Mouse (Mus musculus): ENCODE data around the gene Mettl6. TPM values are rescaled to one million over a fixed set of nuclear protein-coding genes. Genes with fewer than 3 reads are reported as not detected.
"Not testable (repeated sequence)": the region's sequence is repeated elsewhere in the genome, so short reads cannot be mapped to it uniquely, and the experiment has no call there.

Mettl6 gene
- total RNA-seq, 1 experiment, result 37.0 TPM

- no peaks in the 10 kb centered on the region for H3K36me3 ChIP-seq (ENCODE audit: control insufficient read depth, insufficient read depth, low read length, poor library complexity, severe bottlenecking)
- no peaks in the 10 kb centered on the region for H3K4me1 ChIP-seq (ENCODE audit: control insufficient read depth in 2 of 2, insufficient read depth in 2 of 2, low read length in 2 of 2, poor library complexity in 1 of 2)
- TF ChIP-seq ZC3H11A (IDR thresholded peaks at IDR 0.05; ENCODE audit: borderline replicate concordance, low read depth, low read length), result no peak
- no peak for TF ChIP-seq ZNF384 (IDR thresholded peaks at IDR 0.05; ENCODE audit: low read depth, low read length)
- no peak for TF ChIP-seq CHD2 (IDR thresholded peaks at IDR 0.05; ENCODE audit: low read depth, low read length)
- TF ChIP-seq MAFK (IDR thresholded peaks at IDR 0.05; ENCODE audit: insufficient read depth, low read depth, low read length), result no peak
- H3K9me3 ChIP-seq (ENCODE audit: control insufficient read depth, insufficient read depth, low read depth, low read length), result no peaks in the 10 kb centered on the region
- no peak for DNase-seq (ENCODE audit: low read depth, low spot score)
- no peak overlapping the region for H3K4me3 ChIP-seq (ENCODE audit: insufficient read depth in 1 of 2, low read depth in 1 of 2, low read length in 2 of 2, poor library complexity in 1 of 2, severe bottlenecking in 1 of 2)
- no peak overlapping the region for H3K9ac ChIP-seq (ENCODE audit: insufficient read depth, low read depth, low read length, poor library complexity, severe bottlenecking)
- in situ Hi-C loops (cut with MboI; ENCODE audit: low sequenced_read_pairs in 2 of 2, unreplicated experiment in 2 of 2), result no loop called here
- no peak overlapping the region for H3K27ac ChIP-seq (ENCODE audit: insufficient read depth, low read depth, low read length, poor library complexity, severe bottlenecking)
Measured at GRCm38 (mm10) chr14:31462886-31463285, 32.0 kb downstream of the Mettl6 start.

GRCm38 (mm10) chr14:31462226-31462625 is 32.6 kb downstream of the Mettl6 start:
- H3K27ac ChIP-seq (ENCODE audit: insufficient read depth, low read depth, low read length, poor library complexity, severe bottlenecking); H3K9me3 ChIP-seq (ENCODE audit: control insufficient read depth, insufficient read depth, low read depth, low read length); in situ Hi-C loops (cut with MboI; ENCODE audit: low sequenced_read_pairs in 2 of 2, unreplicated experiment in 2 of 2); H3K4me1 ChIP-seq (ENCODE audit: control insufficient read depth in 2 of 2, insufficient read depth in 2 of 2, low read length in 2 of 2, poor library complexity in 1 of 2); H3K9ac ChIP-seq (ENCODE audit: insufficient read depth, low read depth, low read length, poor library complexity, severe bottlenecking); H3K4me3 ChIP-seq (ENCODE audit: insufficient read depth in 1 of 2, low read depth in 1 of 2, low read length in 2 of 2, poor library complexity in 1 of 2, severe bottlenecking in 1 of 2); H3K36me3 ChIP-seq (ENCODE audit: control insufficient read depth, insufficient read depth, low read length, poor library complexity, severe bottlenecking); DNase-seq (ENCODE audit: low read depth, low spot score): not testable (repeated sequence)

- no peak overlapping the region for H3K4me3 ChIP-seq (ENCODE audit: insufficient read depth in 1 of 2, low read depth in 1 of 2, low read length in 2 of 2, poor library complexity in 1 of 2, severe bottlenecking in 1 of 2)
- no peak overlapping the region for H3K27ac ChIP-seq (ENCODE audit: insufficient read depth, low read depth, low read length, poor library complexity, severe bottlenecking)
- in situ Hi-C loops (cut with MboI; ENCODE audit: low sequenced_read_pairs in 2 of 2, unreplicated experiment in 2 of 2), result no loop called here
- TF ChIP-seq CHD2 (IDR thresholded peaks at IDR 0.05; ENCODE audit: low read depth, low read length) (no peak), ZNF384 (IDR thresholded peaks at IDR 0.05; ENCODE audit: low read depth, low read length) (no peak)
- H3K36me3 ChIP-seq (ENCODE audit: control insufficient read depth, insufficient read depth, low read length, poor library complexity, severe bottlenecking), result no peaks in the 10 kb centered on the region
- H3K4me1 ChIP-seq (ENCODE audit: control insufficient read depth in 2 of 2, insufficient read depth in 2 of 2, low read length in 2 of 2, poor library complexity in 1 of 2), result no peaks in the 10 kb centered on the region
- DNase-seq (ENCODE audit: low read depth, low spot score), result no peak
- H3K9ac ChIP-seq (ENCODE audit: insufficient read depth, low read depth, low read length, poor library complexity, severe bottlenecking), result no peak overlapping the region
- H3K9me3 ChIP-seq (ENCODE audit: control insufficient read depth, insufficient read depth, low read depth, low read length), result no peaks in the 10 kb centered on the region
Measured at GRCm38 (mm10) chr14:31458006-31458405, 36.8 kb downstream of the Mettl6 start.

- no peak overlapping the region for H3K27ac ChIP-seq (ENCODE audit: insufficient read depth, low read depth, low read length, poor library complexity, severe bottlenecking)
- no peaks in the 10 kb centered on the region for H3K9me3 ChIP-seq (ENCODE audit: control insufficient read depth, insufficient read depth, low read depth, low read length)
- H3K4me3 ChIP-seq (ENCODE audit: insufficient read depth in 1 of 2, low read depth in 1 of 2, low read length in 2 of 2, poor library complexity in 1 of 2, severe bottlenecking in 1 of 2), result no peak overlapping the region
- H3K4me1 ChIP-seq (ENCODE audit: control insufficient read depth in 2 of 2, insufficient read depth in 2 of 2, low read length in 2 of 2, poor library complexity in 1 of 2), result no peaks in the 10 kb centered on the region
- H3K9ac ChIP-seq (ENCODE audit: insufficient read depth, low read depth, low read length, poor library complexity, severe bottlenecking), result no peak overlapping the region
- in situ Hi-C loops (cut with MboI; ENCODE audit: low sequenced_read_pairs in 2 of 2, unreplicated experiment in 2 of 2), result no loop called here
- TF ChIP-seq ZC3H11A (IDR thresholded peaks at IDR 0.05; ENCODE audit: borderline replicate concordance, low read depth, low read length) (no peak), ZNF384 (IDR thresholded peaks at IDR 0.05; ENCODE audit: low read depth, low read length) (no peak), HCFC1 (IDR thresholded peaks at IDR 0.05; ENCODE audit: borderline replicate concordance, insufficient read depth, low read length) (no peak), CHD2 (IDR thresholded peaks at IDR 0.05; ENCODE audit: low read depth, low read length) (no peak), MAFK (IDR thresholded peaks at IDR 0.05; ENCODE audit: insufficient read depth, low read depth, low read length) (no peak)
- DNase-seq (ENCODE audit: low read depth, low spot score), result no peak
- no peaks in the 10 kb centered on the region for H3K36me3 ChIP-seq (ENCODE audit: control insufficient read depth, insufficient read depth, low read length, poor library complexity, severe bottlenecking)
Measured at GRCm38 (mm10) chr14:31456064-31456721, 38.6 kb downstream of the Mettl6 start.

DNA sequence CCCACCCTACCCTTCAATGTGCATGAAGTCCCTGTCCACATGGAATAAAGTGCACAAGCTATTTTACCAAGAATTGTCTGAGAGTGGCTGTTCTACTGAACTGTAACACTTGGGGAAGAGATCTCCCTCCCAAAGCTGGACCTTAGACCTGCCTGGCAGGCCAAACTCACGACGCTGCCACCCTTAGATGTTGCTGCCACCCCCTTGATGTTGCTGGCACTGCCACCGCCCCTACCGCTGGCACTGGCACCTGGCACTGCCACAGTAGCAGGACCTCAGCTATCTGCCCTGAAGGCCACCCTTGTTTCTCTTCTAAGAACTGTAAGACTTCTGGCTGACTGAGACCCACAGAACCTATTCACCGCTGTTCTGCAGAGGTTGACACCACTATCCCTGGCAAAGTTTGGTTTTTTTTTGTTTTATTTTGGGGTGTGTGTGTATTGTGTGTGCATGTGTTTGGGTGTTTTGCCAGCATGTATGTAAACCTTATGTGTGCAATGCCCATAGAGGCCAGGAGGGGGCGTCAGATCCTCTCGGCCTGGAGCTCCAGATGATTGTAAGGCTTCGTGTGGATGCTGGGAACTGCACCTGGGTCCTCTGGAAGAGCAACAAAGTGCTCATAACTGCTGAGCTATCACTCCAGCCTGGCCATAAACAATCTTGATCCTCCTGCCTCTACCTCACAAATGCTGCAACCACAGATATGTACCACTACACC is 39.8 kb downstream of the Mettl6 start:
- in situ Hi-C loops (cut with MboI; ENCODE audit: low sequenced_read_pairs in 2 of 2, unreplicated experiment in 2 of 2), result no loop called here
- H3K36me3 ChIP-seq (ENCODE audit: control insufficient read depth, insufficient read depth, low read length, poor library complexity, severe bottlenecking), result no peaks in the 10 kb centered on the region
- TF ChIP-seq CHD2 (IDR thresholded peaks at IDR 0.05; ENCODE audit: low read depth, low read length) (no peak), MAFK (IDR thresholded peaks at IDR 0.05; ENCODE audit: insufficient read depth, low read depth, low read length) (no peak), HCFC1 (IDR thresholded peaks at IDR 0.05; ENCODE audit: borderline replicate concordance, insufficient read depth, low read length) (no peak), ZC3H11A (IDR thresholded peaks at IDR 0.05; ENCODE audit: borderline replicate concordance, low read depth, low read length) (no peak), ZNF384 (IDR thresholded peaks at IDR 0.05; ENCODE audit: low read depth, low read length) (no peak)
- H3K9me3 ChIP-seq (ENCODE audit: control insufficient read depth, insufficient read depth, low read depth, low read length), result no peaks in the 10 kb centered on the region
- H3K4me1 ChIP-seq (ENCODE audit: control insufficient read depth in 2 of 2, insufficient read depth in 2 of 2, low read length in 2 of 2, poor library complexity in 1 of 2), result no peaks in the 10 kb centered on the region
- no peak overlapping the region for H3K9ac ChIP-seq (ENCODE audit: insufficient read depth, low read depth, low read length, poor library complexity, severe bottlenecking)
- DNase-seq (ENCODE audit: low read depth, low spot score), result peak; percentile 26
- no peak overlapping the region for H3K27ac ChIP-seq (ENCODE audit: insufficient read depth, low read depth, low read length, poor library complexity, severe bottlenecking)
- no peak overlapping the region for H3K4me3 ChIP-seq (ENCODE audit: insufficient read depth in 1 of 2, low read depth in 1 of 2, low read length in 2 of 2, poor library complexity in 1 of 2, severe bottlenecking in 1 of 2)

DNA sequence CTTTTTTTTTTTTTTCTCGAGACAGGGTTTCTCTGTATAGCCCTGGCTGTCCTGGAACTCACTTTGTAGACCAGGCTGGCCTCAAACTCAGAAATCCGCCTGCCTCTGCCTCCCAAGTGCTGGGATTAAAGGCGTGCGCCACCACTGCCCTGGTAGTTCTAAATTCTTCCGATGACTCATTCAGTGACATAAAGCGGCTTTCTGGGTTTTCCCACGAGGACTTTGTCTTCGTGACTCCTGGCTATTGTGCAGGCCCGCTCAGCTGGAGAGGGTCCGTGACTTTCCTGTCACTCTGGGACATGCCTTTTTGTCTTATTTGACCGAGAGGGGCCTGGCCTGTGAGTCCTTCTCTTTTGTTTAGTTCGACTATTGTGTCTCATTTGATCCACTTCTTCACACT is 40.9 kb downstream of the Mettl6 start:
- H3K4me3 ChIP-seq (ENCODE audit: insufficient read depth in 1 of 2, low read depth in 1 of 2, low read length in 2 of 2, poor library complexity in 1 of 2, severe bottlenecking in 1 of 2); in situ Hi-C loops (cut with MboI; ENCODE audit: low sequenced_read_pairs in 2 of 2, unreplicated experiment in 2 of 2); H3K9ac ChIP-seq (ENCODE audit: insufficient read depth, low read depth, low read length, poor library complexity, severe bottlenecking); H3K27ac ChIP-seq (ENCODE audit: insufficient read depth, low read depth, low read length, poor library complexity, severe bottlenecking); H3K36me3 ChIP-seq (ENCODE audit: control insufficient read depth, insufficient read depth, low read length, poor library complexity, severe bottlenecking); H3K9me3 ChIP-seq (ENCODE audit: control insufficient read depth, insufficient read depth, low read depth, low read length); DNase-seq (ENCODE audit: low read depth, low spot score); H3K4me1 ChIP-seq (ENCODE audit: control insufficient read depth in 2 of 2, insufficient read depth in 2 of 2, low read length in 2 of 2, poor library complexity in 1 of 2): not testable (repeated sequence)
